Mouse (Mus musculus) limb, embryonic 11.5 days (tissue): Measurements from ENCODE around the gene Eif1ax. TPM values are rescaled to one million over a fixed set of nuclear protein-coding genes. Genes with fewer than 3 reads are reported as not detected.

Source experiments
- ATAC-seq: fragments of 200-750 bp; cut with Nextera tagmentation; 2 replicates; pipeline ENCODE4 v1.8.0; 2017; ENCODE audit warnings: low read depth; ENCODE audit not compliant: insufficient number of reproducible peaks, low FRiP score, low TSS enrichment
- DNase-seq: peaks from one replicate; pipeline ENCODE4 v3.0.0-alpha.2; 2015; ENCODE audit warnings: low spot score
- H3K27ac ChIP-seq: fragments of 300-500 bp; sonication (generic); replicated peaks from 2 replicates; pipeline ENCODE4 v1.5.1; 2014; ENCODE audit warnings: low read depth, mild to moderate bottlenecking, low read length
- H3K27me3 ChIP-seq: fragments of 300-500 bp; sonication (generic); 2 replicates; pipeline ENCODE4 v1.6.1; 2014; ENCODE audit warnings: mild to moderate bottlenecking, low read length, mixed read lengths; ENCODE audit not compliant: control insufficient read depth, insufficient read depth
- H3K36me3 ChIP-seq: fragments of 300-500 bp; sonication (generic); 2 replicates; pipeline ENCODE4 v1.6.1; 2014; ENCODE audit warnings: mild to moderate bottlenecking, low read length, moderate library complexity, mixed read lengths; ENCODE audit not compliant: control insufficient read depth, insufficient read depth
- H3K4me1 ChIP-seq: fragments of 300-500 bp; sonication (generic); 2 replicates; pipeline ENCODE4 v1.6.1; 2014; ENCODE audit warnings: low read length, mixed read lengths; ENCODE audit not compliant: control insufficient read depth, insufficient read depth
- H3K4me2 ChIP-seq: fragments of 300-500 bp; sonication (generic); 2 replicates; pipeline ENCODE4 v1.6.1; 2014; ENCODE audit warnings: low read depth, mild to moderate bottlenecking, moderate library complexity; ENCODE audit not compliant: severe bottlenecking
- H3K4me3 ChIP-seq: fragments of 300-500 bp; sonication (generic); 2 replicates; pipeline ENCODE4 v1.5.1; 2014; ENCODE audit warnings: low read depth, low read length
- H3K9ac ChIP-seq: fragments of 300-500 bp; sonication (generic); 2 replicates; pipeline ENCODE4 v1.6.1; 2014; ENCODE audit warnings: mild to moderate bottlenecking, low read length
- H3K9me3 ChIP-seq: fragments of 300-500 bp; sonication (generic); 2 replicates; pipeline ENCODE4 v1.6.1; 2016; ENCODE audit warnings: low read length; ENCODE audit not compliant: control insufficient read depth
- WGBS: fragments of 180-500 bp; shearing (Covaris S2); extraction: QIAGEN DNeasy Blood & Tissue Kit; methylation state at CpG from one replicate; pipeline ENCODE4 v1.1.7; 2014; 5-methylcytosine and 5-hydroxymethylcytosine counted together
- polyA plus RNA-seq: library from polyadenylated mRNA; unstranded; fragments of >200 nt; fragmentation: Nextera tagmentation; extraction: Ambion mirVana; gene quantifications from 2 replicates; pipeline ENCODE4 v1.2.1, GENCODE M21; 2014

The Eif1ax gene
- polyA plus RNA-seq: 152 and 170 TPM in 2 replicates

DNA sequence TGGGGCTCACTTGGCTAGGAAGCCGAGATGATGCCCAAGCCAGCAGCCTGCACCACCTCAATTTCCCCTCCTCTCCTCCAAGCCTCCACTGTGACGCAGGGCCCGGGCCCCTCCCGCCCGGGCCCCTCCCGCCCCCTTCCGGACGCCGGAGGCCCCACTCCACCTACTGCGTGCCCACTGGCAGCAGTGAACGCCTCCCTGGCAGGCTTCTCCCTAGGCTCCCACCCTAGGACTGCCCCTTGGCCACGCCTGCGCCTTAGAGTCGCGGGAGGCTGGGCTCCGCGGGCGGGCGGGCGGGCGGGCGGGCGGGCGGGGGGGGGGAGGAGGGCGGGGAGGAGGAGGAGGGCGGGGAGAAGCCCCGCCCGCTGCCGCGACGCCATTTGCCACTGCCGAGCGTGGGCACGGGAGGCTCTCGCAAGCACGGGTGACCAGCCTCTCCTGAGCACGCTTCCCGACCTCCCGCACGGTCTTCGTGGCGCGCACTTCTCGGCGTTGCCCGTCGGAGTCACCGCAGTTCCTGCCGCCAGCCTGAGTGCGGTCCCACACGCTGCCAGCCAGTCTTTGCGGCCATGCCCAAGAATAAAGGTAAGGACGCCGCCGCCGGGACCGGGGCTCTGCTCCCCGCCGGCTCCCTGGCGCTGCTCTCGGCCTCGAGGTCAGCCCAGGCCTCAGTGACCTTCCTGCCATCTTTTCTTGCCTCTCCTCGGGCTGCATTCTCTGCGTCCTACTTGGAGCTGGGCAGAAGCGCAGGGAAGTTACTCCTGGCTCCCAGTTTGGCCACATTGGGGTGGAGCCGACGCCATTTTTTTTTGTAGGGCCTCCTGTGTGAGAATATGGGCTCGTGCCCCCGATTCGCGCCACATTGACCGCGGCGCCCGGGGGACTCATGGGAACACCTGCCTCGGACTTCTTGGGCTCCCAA lies at the start of gene Eif1ax:
Gene Eif1ax, plus strand, starts transcription at position 348 of the 922 bp plus-strand sequence.
- Histone ChIP-seq H3K9ac (peak within 1 kb of the TSS; percentile 74), H3K4me2 (peak within 1 kb of the TSS; percentile 35), H3K27ac (peak within 1 kb of the TSS; percentile 42; the same call in 1 of the 2 replicates), H3K27me3 (no peaks in the 10 kb centered on the region), H3K4me1 (no peaks in the 10 kb centered on the region), H3K36me3 (no peaks in the 10 kb centered on the region; the same call in 1 of the 2 replicates), H3K4me3 (peak within 1 kb of the TSS; percentile 57), H3K9me3 (no peaks in the 10 kb centered on the region)
- DNase-seq: peak; percentile 73
- 26% methylated on average over 46 of the region's 76 CpGs for WGBS
- ATAC-seq: peak; percentile 98

- H3K4me1 ChIP-seq: no peaks in the 10 kb centered on the region
- no peaks in the 10 kb centered on the region for H3K36me3 ChIP-seq
- no peaks in the 10 kb centered on the region for H3K27me3 ChIP-seq
- no peaks in the 10 kb centered on the region for H3K9me3 ChIP-seq
- H3K9ac ChIP-seq: no peak overlapping the region
- no peak overlapping the region for H3K4me2 ChIP-seq
- DNase-seq: no peak
- H3K4me3 ChIP-seq: no peak overlapping the region
- WGBS: 92% methylated on average over 3 of the region's 3 CpGs
- no peak overlapping the region for H3K27ac ChIP-seq
- no peak for ATAC-seq
Observed at GRCm38 (mm10) chrX:159364506-159364905, 7.5 kb upstream of the Eif1ax start.

GRCm38 (mm10) chrX:159372753-159373144 lies 771 bp downstream of the Eif1ax start:
- WGBS: 21% methylated on average over 9 of the region's 9 CpGs
- no peak for DNase-seq
- no peaks in the 10 kb centered on the region for H3K4me1 ChIP-seq
- no peaks in the 10 kb centered on the region for H3K9me3 ChIP-seq
- H3K36me3 ChIP-seq: no peaks in the 10 kb centered on the region; the same call in 1 of the 2 replicates
- H3K27ac ChIP-seq: no peak overlapping the region; the same call in 1 of the 2 replicates
- peak overlapping the region; percentile 32; the same call in 1 of the 2 replicates for H3K4me2 ChIP-seq
- H3K4me3 ChIP-seq: peak overlapping the region; percentile 57
- ATAC-seq: no peak
- H3K9ac ChIP-seq: peak overlapping the region; percentile 74; the same call in 1 of the 2 replicates
- no peaks in the 10 kb centered on the region for H3K27me3 ChIP-seq

DNA sequence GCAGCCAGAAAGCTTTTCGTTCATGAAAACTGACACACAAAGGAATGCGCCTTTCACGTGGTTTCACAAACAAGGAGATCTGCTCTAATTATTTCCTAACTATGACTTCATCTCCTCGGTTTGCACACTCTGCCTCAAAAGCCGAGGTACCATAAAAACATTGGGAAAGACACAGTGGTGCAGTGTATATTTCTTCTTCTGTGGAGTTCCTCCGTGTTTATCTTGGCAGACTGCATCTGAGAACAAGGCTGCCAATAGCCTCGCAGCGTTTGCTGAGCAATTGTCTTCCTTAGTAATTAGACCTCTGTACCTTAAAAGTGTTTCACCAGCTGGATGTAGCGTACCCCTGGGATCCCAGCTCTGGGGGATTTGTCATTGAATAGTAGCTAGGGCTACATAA lies 15.1 kb downstream of the Eif1ax start:
- DNase-seq (no peak), ATAC-seq (no peak)
- Histone ChIP-seq H3K27me3 (no peaks in the 10 kb centered on the region), H3K4me1 (no peaks in the 10 kb centered on the region), H3K9me3 (no peaks in the 10 kb centered on the region), H3K4me2 (no peak overlapping the region), H3K4me3 (no peak overlapping the region), H3K9ac (no peak overlapping the region), H3K36me3 (peaks cover 2% of the 10 kb centered on the region; the same call in 1 of the 2 replicates), H3K27ac (no peak overlapping the region)
- WGBS: 92% methylated on average over 9 of the region's 9 CpGs

- no peak overlapping the region for H3K27ac ChIP-seq
- no peak overlapping the region for H3K4me3 ChIP-seq
- no peak overlapping the region for H3K9ac ChIP-seq
- H3K36me3 ChIP-seq: peaks cover 2% of the 10 kb centered on the region; the same call in 1 of the 2 replicates
- H3K4me2 ChIP-seq: no peak overlapping the region
- no peaks in the 10 kb centered on the region for H3K9me3 ChIP-seq
- no peaks in the 10 kb centered on the region for H3K4me1 ChIP-seq
- ATAC-seq: no peak
- no peak for DNase-seq
- H3K27me3 ChIP-seq: no peaks in the 10 kb centered on the region
Observed at GRCm38 (mm10) chrX:159388953-159389352, 17.0 kb downstream of the Eif1ax start.

GRCm38 (mm10) chrX:159390347-159390962 lies 18.5 kb downstream of the Eif1ax start:
- Histone ChIP-seq H3K27ac (no peak overlapping the region), H3K27me3 (no peaks in the 10 kb centered on the region), H3K4me2 (no peak overlapping the region), H3K4me3 (no peak overlapping the region), H3K4me1 (no peaks in the 10 kb centered on the region), H3K36me3 (peaks cover 2% of the 10 kb centered on the region; the same call in 1 of the 2 replicates), H3K9ac (no peak overlapping the region), H3K9me3 (no peaks in the 10 kb centered on the region)
- DNase-seq (no peak), ATAC-seq (no peak)
- 83% methylated on average over 6 of the region's 6 CpGs for WGBS

DNA sequence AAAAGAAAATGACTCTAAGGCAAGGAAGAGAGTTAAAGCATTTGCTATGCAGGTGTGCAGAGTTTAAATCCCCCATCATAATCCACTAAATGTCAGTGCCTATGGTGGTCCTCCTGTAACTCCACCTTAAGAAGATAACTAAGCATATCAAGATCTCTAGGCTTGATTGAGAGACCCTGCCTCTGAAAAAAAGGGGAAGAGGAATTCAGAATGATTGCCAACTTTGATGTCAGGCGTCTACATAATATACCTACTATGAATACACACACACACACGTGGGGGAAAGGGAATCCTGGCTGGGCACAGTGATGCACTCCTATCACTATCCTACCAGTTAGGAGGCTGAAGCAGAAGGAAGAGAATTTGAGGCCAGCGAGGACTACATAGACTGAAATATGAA lies 19.3 kb downstream of the Eif1ax start:
- Histone ChIP-seq H3K4me2 (no peak overlapping the region), H3K9ac (no peak overlapping the region), H3K9me3 (no peaks in the 10 kb centered on the region), H3K27me3 (no peaks in the 10 kb centered on the region), H3K36me3 (no peaks in the 10 kb centered on the region), H3K27ac (no peak overlapping the region), H3K4me1 (no peaks in the 10 kb centered on the region), H3K4me3 (no peak overlapping the region)
- ATAC-seq: no peak
- no peak for DNase-seq
- WGBS: 72% methylated on average over 3 of the region's 3 CpGs

DNA sequence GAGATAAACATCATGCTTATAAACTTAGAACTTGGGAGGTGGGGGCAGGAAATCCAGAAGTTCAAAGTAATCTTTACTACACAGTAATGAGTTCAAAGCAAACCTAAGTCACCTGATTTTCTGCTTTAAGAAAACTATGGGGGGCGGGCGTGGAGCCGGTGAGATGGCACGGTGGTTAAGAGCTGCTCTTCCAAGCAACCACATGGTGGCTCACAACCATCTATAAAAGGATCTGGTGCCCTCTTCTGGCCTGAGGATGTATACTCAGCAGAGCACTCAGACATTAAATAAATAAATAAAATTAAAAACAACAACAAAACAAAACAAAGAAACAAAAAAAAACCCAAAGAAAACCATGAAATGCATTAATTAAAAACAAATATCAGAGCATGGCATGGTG lies 37.3 kb downstream of the Eif1ax start:
- DNase-seq (no peak), ATAC-seq (no peak)
- H3K27me3 ChIP-seq: peaks cover 4% of the 10 kb centered on the region
- 36% methylated on average over 4 of the region's 4 CpGs for WGBS
- no peak overlapping the region for H3K4me2 ChIP-seq
- H3K9me3 ChIP-seq: no peaks in the 10 kb centered on the region
- no peak overlapping the region for H3K4me3 ChIP-seq
- H3K9ac ChIP-seq: no peak overlapping the region
- H3K36me3 ChIP-seq: no peaks in the 10 kb centered on the region
- H3K4me1 ChIP-seq: no peaks in the 10 kb centered on the region
- H3K27ac ChIP-seq: no peak overlapping the region
